Mouse (Mus musculus) left cerebral cortex, postnatal 4 days (tissue): ENCODE measurements around the gene BC049730. TPM values are rescaled to one million over a fixed set of nuclear protein-coding genes. Genes with fewer than 3 reads are reported as not detected.

Experiments used
- DNase-seq: peaks from one replicate; pipeline ENCODE4 v3.0.0-alpha.2; 2022
- intact Hi-C: fragments of 180-260 bp; cut with DNase I; formaldehyde crosslinking; loops from one replicate; pipeline ENCODE4 v1.15.1; 2025
- total RNA-seq, 2 experiments: library from RNA; stranded (reverse); gene quantifications; 2 replicates each; pipeline ENCODE4 v1.2.3; 2021

The BC049730 gene
- total RNA-seq, 2 experiments from 2014 or later: not detected

- intact Hi-C loops: no loop called here
- no peak for DNase-seq
Observed at GRCm38 (mm10) chr7:24761161-24761560, 52.1 kb downstream of the BC049730 start.

- intact Hi-C loops: no loop called here
- no peak for DNase-seq
Observed at GRCm38 (mm10) chr7:24762574-24762973, 53.5 kb downstream of the BC049730 start.

Other genes starting within 250 kb of the BC049730 start
- gene Plaur, start 246.8 kb upstream of the BC049730 start, total RNA-seq: 1 to 10 TPM; 1.0 to 1.2 TPM
- 100 to 1,000 TPM; 332 to 353 TPM for gene Cadm4, start 227.2 kb upstream of the BC049730 start, total RNA-seq
- gene Zfp428, start 202.2 kb upstream of the BC049730 start, total RNA-seq: 100 to 1,000 TPM; 105 to 108 TPM
- not detected for gene AC161166.1, start 196.8 kb upstream of the BC049730 start, total RNA-seq
- gene Irgq, start 178.6 kb upstream of the BC049730 start, total RNA-seq: 100 to 1,000 TPM; 118 to 120 TPM
- gene Pinlyp, start 163.1 kb upstream of the BC049730 start, total RNA-seq: under 1 TPM in 1 of 2 experiments, not detected in 1; 0.48 TPM
- 10 to 100 TPM; 48.8 to 49.3 TPM for gene Xrcc1, start 163.0 kb upstream of the BC049730 start, total RNA-seq
- 10 to 100 TPM; 16.1 to 17.5 TPM for gene Ethe1, start 121.7 kb upstream of the BC049730 start, total RNA-seq
- 10 to 100 TPM; 11.7 to 13.0 TPM for gene Zfp575, start 121.6 kb upstream of the BC049730 start, total RNA-seq
- under 1 TPM; 0.48 to 0.72 TPM for gene Phldb3, start 98.5 kb upstream of the BC049730 start, total RNA-seq
- under 1 TPM; 0.68 to 0.77 TPM for gene Lypd3, start 72.7 kb upstream of the BC049730 start, total RNA-seq
- gene Tex101, start 32.6 kb upstream of the BC049730 start, total RNA-seq: not detected
- gene Gm4763, start 17.7 kb downstream of the BC049730 start, total RNA-seq: not detected
- gene Cd177, start 51.1 kb downstream of the BC049730 start, total RNA-seq: not detected
- not detected for gene Ceacam10, start 68.0 kb downstream of the BC049730 start, total RNA-seq
- gene Gm9844, start 153.0 kb downstream of the BC049730 start, total RNA-seq: 1 to 10 TPM; 3.1 to 7.4 TPM
- gene Lypd4, start 160.7 kb downstream of the BC049730 start, total RNA-seq: not detected
- gene Dmrtc2, start 160.8 kb downstream of the BC049730 start, total RNA-seq: not detected
- gene Rps19, start 175.1 kb downstream of the BC049730 start, total RNA-seq: 1,000 to 10,000 TPM in 1 of 2 experiments, 100 to 1,000 TPM in 1; 915 to 1,028 TPM
- gene Cd79a, start 188.1 kb downstream of the BC049730 start, total RNA-seq: under 1 TPM; 0.24 to 0.52 TPM
- gene Arhgef1, start 193.7 kb downstream of the BC049730 start, total RNA-seq: 100 to 1,000 TPM; 143 to 147 TPM
- not detected for gene Gm4881, start 235.3 kb downstream of the BC049730 start, total RNA-seq